Mouse (Mus musculus) adrenal gland, postnatal 4 days (tissue): ENCODE measurements around the gene Ccl8. TPM values are rescaled to one million over a fixed set of nuclear protein-coding genes. Genes with fewer than 3 reads are reported as not detected.

Experiments
- total RNA-seq, 2 experiments: library from RNA; stranded (reverse); gene quantifications; 2 replicates each; pipeline ENCODE4 v1.2.3; 2021

Ccl8 gene
- total RNA-seq, 2 experiments from 2014 or later: not detected

Other genes starting within 250 kb of the Ccl8 start
- gene Asic2, start 146.7 kb upstream of the Ccl8 start, total RNA-seq: 1 to 10 TPM; 4.4 to 6.0 TPM
- 1 to 10 TPM; 1.1 to 1.4 TPM for gene Ccl2, start 79.6 kb upstream of the Ccl8 start, total RNA-seq
- gene Gm17268, start 76.6 kb upstream of the Ccl8 start, total RNA-seq: not detected
- not detected for gene Ccl7, start 69.5 kb upstream of the Ccl8 start, total RNA-seq
- 1 to 10 TPM; 3.8 to 4.0 TPM for gene Ccl11, start 57.4 kb upstream of the Ccl8 start, total RNA-seq
- gene Ccl12, start 13.3 kb upstream of the Ccl8 start, total RNA-seq: 1 to 10 TPM in 1 of 2 experiments, under 1 TPM in 1; 0.84 to 1.1 TPM
- not detected for gene Ccl1, start 190.5 kb downstream of the Ccl8 start, total RNA-seq